Mouse (Mus musculus) mouse embryonic stem cell (cell line): ENCODE measurements at regions not wholly inside any gene's neighbourhood (a gene's known extent, or its start where the extent isn't known, plus 50 kb on each side); places are given as distances from the start of the nearest gene placed in this dataset.

Experiments
- in situ Hi-C, 2 experiments: fragments of 300-500 bp; cut with MboI; formaldehyde crosslinking; loops; 1 replicate in 1 of 2; 3 replicates in 1 of 2; pipeline ENCODE4 v1.14.3; 2019 to 2020; ENCODE audit warnings: low sequenced_read_pairs in 2 of 2, low pct_unique_long_range_greater_than_20kb in 1 of 2, mixed read lengths in 1 of 2; ENCODE audit not compliant: unreplicated experiment in 1 of 2

- in situ Hi-C loops, result no loop called here
These were observed 62.7 kb upstream of the Gm15217 start for GRCm38 (mm10) chr14:46316521-46316920.

DNA sequence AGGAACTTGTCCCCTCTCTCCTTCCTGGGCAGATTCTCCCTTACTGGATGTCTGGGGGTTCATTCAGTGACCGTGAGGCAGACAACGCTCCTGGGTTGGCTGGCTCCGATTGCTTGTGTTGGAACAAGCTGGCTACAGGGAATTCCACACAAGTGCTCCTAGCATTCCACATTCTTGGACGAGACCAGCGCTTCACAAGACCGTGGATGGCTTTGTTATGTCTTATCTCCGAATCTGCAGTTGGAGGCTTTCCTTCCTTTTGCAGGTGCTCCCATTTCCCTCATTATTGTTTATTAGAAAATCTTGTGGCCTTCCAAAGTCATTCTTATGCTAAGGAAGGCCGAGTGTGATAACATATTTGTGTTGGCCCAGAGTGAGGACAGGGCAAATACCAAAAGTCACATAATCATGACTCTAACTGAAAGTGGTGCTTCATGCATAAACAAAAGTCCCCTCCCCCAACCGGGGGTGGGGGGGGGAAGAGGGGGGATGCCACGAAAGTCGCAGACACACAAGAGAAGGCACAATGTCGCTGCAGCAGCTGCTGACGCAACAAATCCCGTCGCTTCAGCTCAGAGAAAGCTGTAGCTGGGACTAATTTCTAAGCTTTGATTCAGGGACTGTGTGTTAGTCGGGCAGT lies 61.7 kb upstream of the Gm15217 start:
- in situ Hi-C loops, result no loop called here

DNA sequence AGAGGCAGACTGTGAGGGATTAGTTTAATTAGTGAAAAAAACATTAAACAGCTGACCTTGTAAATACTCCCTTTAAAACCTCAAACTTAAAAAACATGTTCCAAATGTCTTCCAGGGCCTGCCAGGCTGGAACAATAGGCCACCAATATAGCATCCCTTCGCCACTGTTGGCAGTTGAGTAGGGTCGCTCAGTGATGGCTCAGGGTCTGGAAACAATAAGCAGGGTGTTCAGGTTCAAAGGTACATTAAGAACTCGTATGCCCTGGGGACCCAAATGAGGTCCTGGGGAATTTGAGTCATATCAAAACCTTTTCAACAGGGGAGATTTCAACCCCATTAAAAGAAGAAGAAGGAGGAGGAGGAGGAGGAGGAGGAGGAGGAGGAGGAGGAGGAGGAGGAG lies 51.1 kb upstream of the Gm15217 start:
- in situ Hi-C loops, result no loop called here
